Mouse (Mus musculus) erythroblast, embryonic 14.5 days (primary cell): ENCODE data around the gene Clrn1.

Source experiments
- GATA1 ChIP-seq: IDR thresholded peaks from 2 replicates; pipeline ENCODE4 v1.6.1; 2012; ENCODE audit warnings: low read length, inconsistent platforms, mixed read lengths
- TAL1 ChIP-seq: IDR thresholded peaks from 3 replicates; pipeline ENCODE4 v1.6.1; 2012; ENCODE audit warnings: low read length, inconsistent platforms, mixed read lengths

GRCm38 (mm10) chr3:58843415-58843814, 41.7 kb downstream of the Clrn1 start:
- TF ChIP-seq TAL1 (no peak), GATA1 (no peak)
